Mouse (Mus musculus): ENCODE measurements around the gene Zan. TPM values are rescaled to one million over a fixed set of nuclear protein-coding genes. Genes with fewer than 3 reads are reported as not detected.

Zan gene
- polyA plus RNA-seq, 1 experiment from 2014 or later: 0.17 TPM

GRCm38 (mm10) chr5:137481138-137481537, 4.3 kb upstream of the Zan start:
- Histone ChIP-seq H3K4me1 (replicated peaks; ENCODE audit: control insufficient read depth, insufficient read depth, low read length) (peaks cover 10% of the 10 kb centered on the region; the same call in 1 of the 2 replicates), H3K9ac (no peak overlapping the region), H3K9me3 (ENCODE audit: control insufficient read depth, low read length) (no peaks in the 10 kb centered on the region), H3K27me3 (ENCODE audit: control insufficient read depth, insufficient read depth, low read length) (peaks cover 14% of the 10 kb centered on the region), H3K4me3 (replicated peaks; ENCODE audit: low read length) (no peak overlapping the region), H3K27ac (no peak overlapping the region), H3K4me2 (replicated peaks) (no peak overlapping the region), H3K36me3 (replicated peaks; ENCODE audit: control insufficient read depth, insufficient read depth) (no peaks in the 10 kb centered on the region)
- peak; percentile 88 for DNase-seq (ENCODE audit: low spot score)
- ATAC-seq (ENCODE audit: low FRiP score): no peak

DNA sequence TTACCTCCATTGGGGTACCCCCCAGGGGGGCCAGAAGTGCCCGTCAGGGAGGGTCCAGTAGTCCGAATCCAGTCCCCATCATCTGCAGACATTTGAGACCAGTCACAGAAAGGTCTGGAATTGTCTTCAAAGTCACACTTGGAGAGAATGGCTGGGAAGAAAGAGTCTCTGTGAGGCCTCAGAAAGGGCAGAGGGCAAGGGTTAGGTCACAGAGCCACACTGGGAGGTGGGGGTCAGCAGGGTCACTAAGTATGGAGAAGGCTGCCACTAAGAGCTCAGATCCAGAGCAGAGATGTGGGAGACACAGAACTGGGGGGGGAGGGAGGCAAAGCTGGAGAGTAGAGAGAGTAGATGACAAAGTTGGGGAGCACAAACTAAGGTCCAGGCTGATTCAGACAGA, 2.5 kb downstream of the Zan start:
- Histone ChIP-seq H3K4me2 (replicated peaks) (no peak overlapping the region), H3K27ac (no peak overlapping the region), H3K4me3 (replicated peaks; ENCODE audit: low read length) (no peak overlapping the region), H3K27me3 (ENCODE audit: control insufficient read depth, insufficient read depth, low read length) (no peaks in the 10 kb centered on the region), H3K9ac (no peak overlapping the region), H3K4me1 (replicated peaks; ENCODE audit: control insufficient read depth, insufficient read depth, low read length) (no peaks in the 10 kb centered on the region), H3K9me3 (ENCODE audit: control insufficient read depth, low read length) (no peaks in the 10 kb centered on the region), H3K36me3 (replicated peaks; ENCODE audit: control insufficient read depth, insufficient read depth) (no peaks in the 10 kb centered on the region)
- DNase-seq (ENCODE audit: low spot score) (no peak), ATAC-seq (ENCODE audit: low FRiP score) (no peak)
- 6% methylated on average over 2 of the region's 2 CpGs for WGBS

GRCm38 (mm10) chr5:137472252-137472904, 4.5 kb downstream of the Zan start:
- no peaks in the 10 kb centered on the region for H3K4me1 ChIP-seq (replicated peaks; ENCODE audit: control insufficient read depth, insufficient read depth, low read length)

GRCm38 (mm10) chr5:137466946-137467345, 9.9 kb downstream of the Zan start:
- DNase-seq (ENCODE audit: low spot score) (no peak), ATAC-seq (ENCODE audit: low FRiP score) (no peak)
- no peaks in the 10 kb centered on the region for H3K9me3 ChIP-seq (ENCODE audit: control insufficient read depth, low read length)
- H3K36me3 ChIP-seq (replicated peaks; ENCODE audit: control insufficient read depth, insufficient read depth): no peaks in the 10 kb centered on the region
- WGBS: 92% methylated on average over 6 of the region's 6 CpGs
- no peak overlapping the region for H3K4me2 ChIP-seq (replicated peaks)
- H3K4me1 ChIP-seq (replicated peaks; ENCODE audit: control insufficient read depth, insufficient read depth, low read length): no peaks in the 10 kb centered on the region
- no peak overlapping the region for H3K9ac ChIP-seq
- H3K27ac ChIP-seq: no peak overlapping the region
- H3K4me3 ChIP-seq (replicated peaks; ENCODE audit: low read length): no peak overlapping the region
- no peaks in the 10 kb centered on the region for H3K27me3 ChIP-seq (ENCODE audit: control insufficient read depth, insufficient read depth, low read length)

More at GRCm38 (mm10) chr5:137472252-137472904, 4.5 kb downstream of the Zan start:
- 72% methylated on average over 5 of the region's 5 CpGs for WGBS
- Histone ChIP-seq H3K4me2 (replicated peaks) (no peak overlapping the region), H3K9me3 (ENCODE audit: control insufficient read depth, low read length) (no peaks in the 10 kb centered on the region), H3K27me3 (ENCODE audit: control insufficient read depth, insufficient read depth, low read length) (no peaks in the 10 kb centered on the region), H3K27ac (no peak overlapping the region), H3K36me3 (replicated peaks; ENCODE audit: control insufficient read depth, insufficient read depth) (no peaks in the 10 kb centered on the region), H3K4me3 (replicated peaks; ENCODE audit: low read length) (no peak overlapping the region), H3K9ac (no peak overlapping the region)
- ATAC-seq (ENCODE audit: low FRiP score): no peak
- no peak for DNase-seq (ENCODE audit: low spot score)

DNA sequence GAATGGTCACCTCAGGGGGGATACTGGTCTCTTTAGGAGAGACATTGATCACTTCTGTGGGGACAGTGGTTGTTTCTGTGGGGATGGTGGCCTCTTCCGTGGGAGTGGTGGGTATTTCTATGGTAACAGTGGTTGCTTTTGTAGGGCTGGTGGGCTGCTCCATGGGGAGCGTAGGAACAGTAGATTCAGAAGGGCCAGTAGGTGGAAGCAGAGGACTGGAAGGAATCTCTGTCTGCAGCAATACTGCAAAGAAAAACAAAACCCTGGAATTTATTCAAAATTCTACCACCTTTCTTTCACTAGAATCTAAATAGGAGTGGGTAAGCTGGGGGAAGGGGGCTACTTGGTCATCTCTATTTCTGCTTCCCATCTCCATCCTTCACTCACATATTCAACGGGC, 11.8 kb downstream of the Zan start:
- Histone ChIP-seq H3K9ac (no peak overlapping the region), H3K4me2 (replicated peaks) (no peak overlapping the region), H3K36me3 (replicated peaks; ENCODE audit: control insufficient read depth, insufficient read depth) (no peaks in the 10 kb centered on the region), H3K4me1 (replicated peaks; ENCODE audit: control insufficient read depth, insufficient read depth, low read length) (no peaks in the 10 kb centered on the region), H3K27ac (no peak overlapping the region), H3K9me3 (ENCODE audit: control insufficient read depth, low read length) (no peaks in the 10 kb centered on the region), H3K27me3 (ENCODE audit: control insufficient read depth, insufficient read depth, low read length) (no peaks in the 10 kb centered on the region), H3K4me3 (replicated peaks; ENCODE audit: low read length) (no peak overlapping the region)
- 42% methylated on average over 3 of the region's 3 CpGs for WGBS
- DNase-seq (ENCODE audit: low spot score): peak; percentile 27
- ATAC-seq (ENCODE audit: low FRiP score): no peak

GRCm38 (mm10) chr5:137455866-137456591, 20.8 kb downstream of the Zan start:
- ATAC-seq (ENCODE audit: low FRiP score) (no peak), DNase-seq (ENCODE audit: low spot score) (no peak)
- 64% methylated on average over 7 of the region's 7 CpGs for WGBS
- Histone ChIP-seq H3K4me2 (replicated peaks) (no peak overlapping the region), H3K4me1 (replicated peaks; ENCODE audit: control insufficient read depth, insufficient read depth, low read length) (no peaks in the 10 kb centered on the region), H3K4me3 (replicated peaks; ENCODE audit: low read length) (no peak overlapping the region), H3K9ac (no peak overlapping the region), H3K27ac (no peak overlapping the region), H3K27me3 (ENCODE audit: control insufficient read depth, insufficient read depth, low read length) (no peaks in the 10 kb centered on the region), H3K36me3 (replicated peaks; ENCODE audit: control insufficient read depth, insufficient read depth) (no peaks in the 10 kb centered on the region), H3K9me3 (ENCODE audit: control insufficient read depth, low read length) (no peaks in the 10 kb centered on the region)

DNA sequence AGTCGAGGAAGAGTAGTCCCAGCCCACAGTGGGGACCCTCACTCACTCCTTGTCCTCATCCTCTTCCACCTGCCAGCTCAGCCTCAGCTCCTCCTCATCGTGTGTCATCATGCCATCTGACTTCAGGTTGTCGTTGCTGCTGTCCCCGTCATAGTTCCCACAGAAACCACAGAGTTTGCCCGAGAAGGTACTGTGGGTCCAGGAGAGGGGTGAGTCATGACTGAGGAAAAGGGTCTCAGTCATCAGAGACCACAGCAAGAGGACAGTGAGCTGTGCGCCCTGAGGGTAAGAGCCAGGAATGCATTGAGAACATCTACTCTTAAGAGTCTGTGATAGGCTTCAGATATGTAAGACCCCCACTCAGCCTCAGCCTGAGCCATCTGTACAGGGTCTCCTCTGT, 21.7 kb downstream of the Zan start:
- H3K27me3 ChIP-seq (ENCODE audit: control insufficient read depth, insufficient read depth, low read length): no peaks in the 10 kb centered on the region
- H3K4me3 ChIP-seq (replicated peaks; ENCODE audit: low read length): no peak overlapping the region
- H3K9ac ChIP-seq: no peak overlapping the region
- DNase-seq (ENCODE audit: low spot score): no peak
- no peaks in the 10 kb centered on the region for H3K4me1 ChIP-seq (replicated peaks; ENCODE audit: control insufficient read depth, insufficient read depth, low read length)
- WGBS: 90% methylated on average over 6 of the region's 6 CpGs
- H3K36me3 ChIP-seq (replicated peaks; ENCODE audit: control insufficient read depth, insufficient read depth): no peaks in the 10 kb centered on the region
- ATAC-seq (ENCODE audit: low FRiP score): no peak
- H3K9me3 ChIP-seq (ENCODE audit: control insufficient read depth, low read length): no peaks in the 10 kb centered on the region
- H3K4me2 ChIP-seq (replicated peaks): no peak overlapping the region
- no peak overlapping the region for H3K27ac ChIP-seq

GRCm38 (mm10) chr5:137445536-137445935, 31.3 kb downstream of the Zan start:
- ATAC-seq (ENCODE audit: low FRiP score): no peak
- Histone ChIP-seq H3K4me2 (replicated peaks) (no peak overlapping the region), H3K4me3 (replicated peaks; ENCODE audit: low read length) (no peak overlapping the region), H3K36me3 (replicated peaks; ENCODE audit: control insufficient read depth, insufficient read depth) (no peaks in the 10 kb centered on the region), H3K27me3 (ENCODE audit: control insufficient read depth, insufficient read depth, low read length) (no peaks in the 10 kb centered on the region), H3K9ac (no peak overlapping the region), H3K27ac (no peak overlapping the region), H3K4me1 (replicated peaks; ENCODE audit: control insufficient read depth, insufficient read depth, low read length) (no peaks in the 10 kb centered on the region), H3K9me3 (ENCODE audit: control insufficient read depth, low read length) (no peaks in the 10 kb centered on the region)
- DNase-seq (ENCODE audit: low spot score): no peak

GRCm38 (mm10) chr5:137440216-137440855, 36.5 kb downstream of the Zan start:
- Histone ChIP-seq H3K36me3 (replicated peaks; ENCODE audit: control insufficient read depth, insufficient read depth) (no peaks in the 10 kb centered on the region), H3K4me3 (replicated peaks; ENCODE audit: low read length) (no peak overlapping the region), H3K27me3 (ENCODE audit: control insufficient read depth, insufficient read depth, low read length) (no peaks in the 10 kb centered on the region), H3K4me2 (replicated peaks) (no peak overlapping the region), H3K9me3 (ENCODE audit: control insufficient read depth, low read length) (no peaks in the 10 kb centered on the region), H3K9ac (no peak overlapping the region), H3K4me1 (replicated peaks; ENCODE audit: control insufficient read depth, insufficient read depth, low read length) (no peaks in the 10 kb centered on the region), H3K27ac (no peak overlapping the region)
- ATAC-seq (ENCODE audit: low FRiP score) (no peak), DNase-seq (ENCODE audit: low spot score) (no peak)
- 86% methylated on average over 11 of the region's 11 CpGs for WGBS
